Mouse (Mus musculus) right cerebral cortex, postnatal 10 days (tissue): Measurements from ENCODE around the gene Gm8068.
A peak's percentile ranks its signal among the peaks of the same experiment; 100 is the strongest.
"Not testable (repeated sequence)": the region's sequence is repeated elsewhere in the genome, so short reads cannot be mapped to it uniquely, and the experiment has no call there.

Source experiments
- DNase-seq, 2 experiments: peaks; one replicate each; pipeline ENCODE4 v3.0.0; 2021; ENCODE audit warnings: low spot score in 2 of 2

Gm8068 gene

GRCm38 (mm10) chr14:41701785-41702184 is at the start of gene Gm8068:
Gm8068 (minus strand) TSS chr14:41701885.
- not testable (repeated sequence) for DNase-seq

GRCm38 (mm10) chr14:41750514-41750913 is 48.8 kb upstream of the Gm8068 start, which contains the start of gene Gm7929:
Gm7929 (minus strand) TSS chr14:41750614.
- DNase-seq = not testable (repeated sequence)

- DNase-seq = not testable (repeated sequence)
Measured at GRCm38 (mm10) chr14:41723437-41723836, 21.8 kb upstream of the Gm8068 start.

GRCm38 (mm10) chr14:41717180-41717579 is 15.5 kb upstream of the Gm8068 start:
- not testable (repeated sequence) for DNase-seq

GRCm38 (mm10) chr14:41648176-41648575 is 53.5 kb downstream of the Gm8068 start:
- peak; percentile 21 to 23 for DNase-seq
